In genomic region chr14:39471236-39471981, GRCm38 (mm10) we compare ENCODE assay signal across 9 mouse cellular contexts. TPM values are rescaled to one million over a fixed set of nuclear protein-coding genes. Genes with fewer than 3 reads are reported as not detected.
DNase-seq lines count a peak whose midpoint lies in the region; ATAC-seq lines count a peak whose summit lies in the region.
"Had no signal": no experiment of that assay in that cellular context is flagged by ENCODE, and none has a peak within 500 bp of the region (broad histone marks: within the 10 kb centered on the region; RNA-seq: fewer than 3 reads in every experiment).

No protein-coding gene starts in this region.

- H3K4me2 ChIP-seq in neural tube, embryonic 11.5 days (ENCODE audit: low read depth) = peak overlapping the region; percentile 79
- peak overlapping the region; percentile 59 for H3K4me2 ChIP-seq in hindbrain, embryonic 14.5 days (replicated peaks)

- no peak overlapping the region for H3K27ac ChIP-seq in neural tube, embryonic 11.5 days (ENCODE audit: low read depth, low read length)
- H3K27ac ChIP-seq in hindbrain, embryonic 14.5 days = peak overlapping the region; percentile 95

- peak; percentile 48 for DNase-seq in neural tube, embryonic 11.5 days (ENCODE audit: low spot score)
- DNase-seq in neural tube, embryonic 10.5 days (ENCODE audit: extremely low spot score, low spot score) = no peak
- DNase-seq in embryo, embryonic 10.5 days (ENCODE audit: low spot score) = peak; percentile 43
- DNase-seq in hindbrain, embryonic 14.5 days (ENCODE audit: low spot score) = peak; percentile 36
- peak; percentile 29 for DNase-seq in right cerebral cortex, postnatal 4 days
- DNase-seq in spleen, postnatal 14 days (ENCODE audit: low spot score in 2 of 2) = no peak
- DNase-seq in adipocyte (ENCODE audit: low spot score) = no peak
- no peak for DNase-seq in spleen, adult 18-20 months

- no peaks in the 10 kb centered on the region for H3K9me3 ChIP-seq in neural tube, embryonic 11.5 days (ENCODE audit: control insufficient read depth, low read length)
- H3K9me3 ChIP-seq in hindbrain, embryonic 14.5 days (ENCODE audit: control insufficient read depth, low read length) = no peaks in the 10 kb centered on the region

- peak overlapping the region; percentile 65; the same call in 1 of the 2 replicates for H3K9ac ChIP-seq in neural tube, embryonic 11.5 days (ENCODE audit: low read length)
- peak overlapping the region; percentile 94 for H3K9ac ChIP-seq in hindbrain, embryonic 14.5 days

- H3K36me3 ChIP-seq in neural tube, embryonic 11.5 days (ENCODE audit: control insufficient read depth, insufficient read depth, low read length) = no peaks in the 10 kb centered on the region
- no peaks in the 10 kb centered on the region for H3K36me3 ChIP-seq in hindbrain, embryonic 14.5 days (replicated peaks; ENCODE audit: control insufficient read depth, insufficient read depth)

- ATAC-seq in neural tube, embryonic 11.5 days (ENCODE audit: insufficient read depth, low FRiP score, low TSS enrichment) = no peak
- peak; percentile 9; the same call in 1 of the 2 replicates for ATAC-seq in hindbrain, embryonic 14.5 days (ENCODE audit: low FRiP score)

- H3K27me3 ChIP-seq in neural tube, embryonic 11.5 days (ENCODE audit: control insufficient read depth, insufficient read depth, low read length) = peaks cover 43% of the 10 kb centered on the region
- peaks cover 10% of the 10 kb centered on the region; the same call in 1 of the 2 replicates for H3K27me3 ChIP-seq in hindbrain, embryonic 14.5 days (ENCODE audit: control insufficient read depth, insufficient read depth, low read length)

- peaks cover 6% of the 10 kb centered on the region for H3K4me1 ChIP-seq in neural tube, embryonic 11.5 days (ENCODE audit: control insufficient read depth, insufficient read depth, low read length)
- peaks cover 13% of the 10 kb centered on the region; the same call in 1 of the 2 replicates for H3K4me1 ChIP-seq in hindbrain, embryonic 14.5 days (replicated peaks; ENCODE audit: control insufficient read depth, insufficient read depth, low read length)

- peak overlapping the region; percentile 59 for H3K4me3 ChIP-seq in neural tube, embryonic 11.5 days (ENCODE audit: low read depth, low read length)
- peak overlapping the region; percentile 83 for H3K4me3 ChIP-seq in hindbrain, embryonic 14.5 days (replicated peaks; ENCODE audit: low read length)

- 5% methylated on average over 12 of the region's 12 CpGs for WGBS in neural tube, embryonic 11.5 days
- 4% methylated on average over 12 of the region's 12 CpGs for WGBS in hindbrain, embryonic 14.5 days

RNA-seq across cellular contexts. Expression of gene Nrg3, which starts 1.5 kb away (rescaled TPM):
- polyA plus RNA-seq in neural tube, embryonic 11.5 days (2014; fragmentation: Nextera tagmentation; extraction: Ambion mirVana) = 1.5 and 1.6 TPM in 2 replicates
- polyA plus RNA-seq in hindbrain, embryonic 14.5 days (2014; fragmentation: Nextera tagmentation; extraction: Ambion mirVana) = 14.4 and 15.9 TPM in 2 replicates
- polyA plus RNA-seq: heart, postnatal 0 days had no signal

Comparison
In these comparisons a context has a peak if more than half of its experiments do, and no peak if none do; other contexts are left out.
1. DNase-seq: peak in neural tube, embryonic 11.5 days (single experiment), embryo, embryonic 10.5 days (single experiment), hindbrain, embryonic 14.5 days (single experiment) and right cerebral cortex, postnatal 4 days (single experiment); none in neural tube, embryonic 10.5 days (single experiment), spleen, postnatal 14 days (0 of 2), adipocyte (single experiment) and spleen, adult 18-20 months (0 of 2).